Mouse (Mus musculus) liver, postnatal 0 days (tissue): ENCODE results near the gene Htt. TPM values are rescaled to one million over a fixed set of nuclear protein-coding genes. Genes with fewer than 3 reads are reported as not detected.

Experiments used
- ATAC-seq: fragments of 200-750 bp; cut with Nextera tagmentation; 2 replicates; pipeline ENCODE4 v1.8.0; 2017; ENCODE audit warnings: mild to moderate bottlenecking, moderate library complexity
- DNase-seq: peaks from one replicate; pipeline ENCODE4 v3.0.0-alpha.2; 2016
- H3K27ac ChIP-seq: fragments of 300-500 bp; sonication (generic); 2 replicates; pipeline ENCODE4 v1.5.1; 2014; ENCODE audit warnings: antibody characterized with exemption, moderate library complexity, mild to moderate bottlenecking, low read depth
- H3K27me3 ChIP-seq: fragments of 300-500 bp; sonication (generic); 2 replicates; pipeline ENCODE4 v1.6.1; 2014; ENCODE audit warnings: low read length, control low read depth, mixed read lengths; ENCODE audit not compliant: insufficient read depth
- H3K36me3 ChIP-seq: fragments of 300-500 bp; sonication (generic); replicated peaks from 2 replicates; pipeline ENCODE4 v1.6.1; 2014; ENCODE audit warnings: mild to moderate bottlenecking, control low read depth, low read length, moderate library complexity, mixed read lengths; ENCODE audit not compliant: insufficient read depth
- H3K4me1 ChIP-seq: fragments of 300-500 bp; sonication (generic); 2 replicates; pipeline ENCODE4 v1.6.1; 2014; ENCODE audit warnings: antibody characterized with exemption, mild to moderate bottlenecking, control low read depth; ENCODE audit not compliant: insufficient read depth
- H3K4me2 ChIP-seq: fragments of 300-500 bp; sonication (generic); 2 replicates; pipeline ENCODE4 v1.6.1; 2014; ENCODE audit warnings: low read depth, mild to moderate bottlenecking, low read length, moderate library complexity, mixed read lengths
- H3K4me3 ChIP-seq: fragments of 300-500 bp; sonication (generic); 2 replicates; pipeline ENCODE4 v1.5.1; 2014; ENCODE audit warnings: low read depth, low read length
- H3K9ac ChIP-seq: fragments of 300-500 bp; sonication (generic); replicated peaks from 2 replicates; pipeline ENCODE4 v1.6.1; 2014; ENCODE audit warnings: mild to moderate bottlenecking, moderate library complexity
- H3K9me3 ChIP-seq: fragments of 300-500 bp; sonication (generic); 2 replicates; pipeline ENCODE4 v1.6.1; 2016; ENCODE audit warnings: mild to moderate bottlenecking, control low read depth, low read length, mixed read lengths
- CTCF ChIP-seq: sonication (generic); IDR thresholded peaks from 2 replicates; pipeline ENCODE4 v1.5.1; 2016; ENCODE audit warnings: antibody characterized with exemption, low read depth
- EP300 ChIP-seq: IDR thresholded peaks from 2 replicates; pipeline ENCODE4 v1.6.1; 2016; ENCODE audit warnings: antibody characterized with exemption, low read depth, mild to moderate bottlenecking
- WGBS: fragments of 180-500 bp; shearing (Covaris S2); extraction: QIAGEN DNeasy Blood & Tissue Kit; methylation state at CpG from one replicate; pipeline ENCODE4 v1.1.7; 2014; ENCODE audit not compliant: insufficient replicate concordance; 5-methylcytosine and 5-hydroxymethylcytosine counted together
- polyA plus RNA-seq: library from polyadenylated mRNA; unstranded; fragments of >200 nt; fragmentation: Nextera tagmentation; extraction: Ambion mirVana; gene quantifications from 2 replicates; pipeline ENCODE4 v1.2.1, GENCODE M21; 2015

The Htt gene
- polyA plus RNA-seq, 1 experiment from 2014 or later: 2.3 TPM

DNA sequence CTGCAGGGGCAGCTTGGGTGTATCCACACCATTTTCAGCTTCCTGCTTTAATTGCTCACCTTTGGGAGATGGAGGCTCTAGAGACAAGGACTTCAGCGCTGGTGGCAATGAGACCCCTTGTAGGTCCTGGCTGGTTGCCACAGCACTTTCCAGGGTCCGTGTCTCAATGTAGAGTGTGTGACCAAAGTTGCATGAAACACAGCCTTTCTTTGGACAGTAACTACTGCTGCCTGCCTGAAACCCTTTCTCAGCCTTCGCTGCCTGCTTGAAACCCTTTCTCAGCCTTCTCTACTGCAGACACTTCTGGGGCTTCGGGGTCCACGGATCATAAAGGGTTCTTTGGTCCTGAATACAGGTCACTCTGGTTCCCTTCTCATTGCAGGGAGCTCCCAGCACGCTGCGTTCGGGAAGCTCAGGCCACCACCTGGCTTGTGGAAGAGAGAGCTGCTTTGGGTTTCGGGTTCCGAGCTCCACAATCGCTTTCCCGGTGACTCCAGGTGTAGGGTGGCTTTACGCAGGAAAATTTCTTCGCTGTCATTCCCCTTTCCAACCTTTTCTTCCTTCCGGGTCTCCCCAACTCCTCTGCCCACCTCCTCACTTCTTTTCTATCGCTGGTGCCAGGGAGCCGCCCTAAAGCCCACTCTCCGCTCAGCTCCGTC is 561 bp upstream of the Htt start:
- Histone ChIP-seq H3K27me3 (no peaks in the 10 kb centered on the region), H3K9me3 (no peaks in the 10 kb centered on the region), H3K9ac (peak overlapping the region; percentile 98), H3K4me3 (peak overlapping the region; percentile 89), H3K4me2 (peak overlapping the region; percentile 95), H3K4me1 (peaks cover 15% of the 10 kb centered on the region), H3K36me3 (no peaks in the 10 kb centered on the region), H3K27ac (peak overlapping the region; percentile 85)
- 1% methylated on average over 19 of the region's 19 CpGs for WGBS
- TF ChIP-seq CTCF (no peak), EP300 (no peak)
- DNase-seq (no peak), ATAC-seq (peak; percentile 18; the same call in 1 of the 2 replicates)

DNA sequence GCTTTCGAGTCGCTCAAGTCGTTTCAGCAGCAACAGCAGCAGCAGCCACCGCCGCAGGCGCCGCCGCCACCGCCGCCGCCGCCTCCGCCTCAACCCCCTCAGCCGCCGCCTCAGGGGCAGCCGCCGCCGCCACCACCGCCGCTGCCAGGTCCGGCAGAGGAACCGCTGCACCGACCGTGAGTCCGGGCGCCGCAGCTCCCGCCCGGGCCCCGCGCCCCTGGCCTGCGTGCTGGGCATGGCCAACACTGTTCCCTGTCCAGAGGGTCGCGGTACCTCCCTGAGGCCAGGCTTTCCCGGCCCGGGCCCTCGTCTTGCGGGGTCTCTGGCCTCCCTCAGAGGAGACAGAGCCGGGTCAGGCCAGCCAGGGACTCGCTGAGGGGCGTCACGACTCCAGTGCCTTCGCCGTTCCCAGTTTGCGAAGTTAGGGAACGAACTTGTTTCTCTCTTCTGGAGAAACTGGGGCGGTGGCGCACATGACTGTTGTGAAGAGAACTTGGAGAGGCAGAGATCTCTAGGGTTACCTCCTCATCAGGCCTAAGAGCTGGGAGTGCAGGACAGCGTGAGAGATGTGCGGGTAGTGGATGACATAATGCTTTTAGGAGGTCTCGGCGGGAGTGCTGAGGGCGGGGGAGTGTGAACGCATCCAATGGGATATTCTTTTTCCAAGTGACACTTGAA is 533 bp downstream of the Htt start:
- Histone ChIP-seq H3K4me1 (peaks cover 15% of the 10 kb centered on the region), H3K9me3 (no peaks in the 10 kb centered on the region), H3K36me3 (no peaks in the 10 kb centered on the region), H3K27ac (peak overlapping the region; percentile 85), H3K4me2 (peak overlapping the region; percentile 95), H3K4me3 (peak overlapping the region; percentile 89), H3K9ac (peak overlapping the region; percentile 98), H3K27me3 (no peaks in the 10 kb centered on the region)
- under 1% methylated on average over 46 of the region's 54 CpGs for WGBS
- ATAC-seq (peak; percentile 58), DNase-seq (peak; percentile 54)
- TF ChIP-seq CTCF (no peak), EP300 (no peak)

DNA sequence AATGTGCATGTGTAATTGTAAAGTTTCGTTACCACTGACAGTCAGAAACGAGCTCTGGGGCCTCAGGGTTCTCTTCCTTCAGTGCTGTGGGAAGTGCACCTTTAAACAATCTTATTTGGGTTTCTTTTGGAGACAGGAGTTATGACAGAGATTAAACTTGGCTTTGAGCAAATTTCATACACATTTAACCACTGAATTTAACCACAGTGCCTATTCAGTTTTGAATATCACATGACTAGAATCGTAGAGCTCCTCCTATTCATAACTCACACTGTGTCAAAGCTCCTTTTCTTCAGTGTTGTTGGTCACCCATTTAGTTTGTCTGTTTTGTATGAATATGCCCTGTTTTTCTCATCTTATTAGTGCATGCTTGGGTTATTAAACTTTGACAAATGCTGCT is 10.3 kb downstream of the Htt start:
- TF ChIP-seq EP300: no peak
- no peak for TF ChIP-seq CTCF
- H3K36me3 ChIP-seq: no peaks in the 10 kb centered on the region
- ATAC-seq: no peak
- H3K4me1 ChIP-seq: peaks cover 4% of the 10 kb centered on the region; the same call in 1 of the 2 replicates
- no peaks in the 10 kb centered on the region for H3K27me3 ChIP-seq
- no peaks in the 10 kb centered on the region for H3K9me3 ChIP-seq
- 82% methylated on average over 3 of the region's 3 CpGs for WGBS
- H3K27ac ChIP-seq: no peak overlapping the region
- no peak overlapping the region for H3K9ac ChIP-seq
- no peak overlapping the region for H3K4me2 ChIP-seq
- DNase-seq: no peak
- no peak overlapping the region for H3K4me3 ChIP-seq

DNA sequence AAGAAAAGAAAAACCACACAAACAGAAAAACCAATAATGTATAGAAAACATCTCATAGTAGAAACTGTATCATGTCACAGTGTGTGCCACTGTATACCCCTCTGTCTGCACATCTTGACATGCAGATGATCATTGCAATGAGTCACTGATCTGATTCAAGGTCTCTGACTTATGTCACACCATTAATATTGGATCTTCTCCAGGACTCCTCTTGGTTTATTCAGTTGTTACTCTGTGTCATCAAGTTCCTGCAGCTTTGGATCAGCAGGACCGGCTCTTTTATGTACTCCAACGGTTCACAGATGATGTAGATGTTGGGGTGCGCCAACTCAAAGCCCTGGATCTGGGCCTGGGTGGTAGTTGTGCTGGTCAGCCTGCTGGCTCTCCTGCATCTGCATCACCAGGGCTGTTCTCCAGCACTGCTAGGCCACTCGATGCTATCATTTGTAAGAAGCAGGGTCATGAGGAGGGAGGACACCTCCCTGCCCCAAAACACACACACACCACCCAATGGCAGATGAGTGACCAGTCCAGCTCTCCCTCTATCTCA is 11.2 kb downstream of the Htt start:
- TF ChIP-seq CTCF: no peak
- TF ChIP-seq EP300: no peak
- DNase-seq: no peak

DNA sequence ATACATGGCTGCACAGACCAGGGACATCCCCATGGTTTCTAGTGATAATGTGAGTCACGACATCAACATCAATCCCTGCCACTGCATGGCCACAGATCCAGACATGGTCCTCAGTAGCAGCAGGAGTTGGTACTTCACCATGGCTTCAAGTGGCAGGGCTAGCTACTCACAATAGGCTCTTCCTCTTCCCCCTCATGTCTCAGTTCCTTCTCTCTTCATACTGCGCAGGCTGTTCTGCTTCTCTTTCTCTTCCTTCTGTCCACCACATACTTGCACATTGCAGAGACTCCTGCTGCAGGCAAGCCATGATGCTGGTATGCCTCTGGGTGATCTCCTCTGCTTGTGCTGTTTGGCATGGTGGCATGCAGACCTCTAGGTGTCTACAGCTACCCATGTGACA is 11.9 kb downstream of the Htt start:
- 70% methylated on average over 2 of the region's 2 CpGs for WGBS
- no peaks in the 10 kb centered on the region for H3K27me3 ChIP-seq
- no peaks in the 10 kb centered on the region for H3K9me3 ChIP-seq

More for the DNA sequence above, 11.2 kb downstream of the Htt start:
- WGBS: 83% methylated on average over 4 of the region's 4 CpGs
- H3K4me2 ChIP-seq: no peak overlapping the region
- H3K27me3 ChIP-seq: no peaks in the 10 kb centered on the region
- H3K9me3 ChIP-seq: no peaks in the 10 kb centered on the region
- H3K4me3 ChIP-seq: no peak overlapping the region
- no peak overlapping the region for H3K27ac ChIP-seq
- no peaks in the 10 kb centered on the region for H3K36me3 ChIP-seq
- no peak overlapping the region for H3K9ac ChIP-seq
- no peak for ATAC-seq
- peaks cover 4% of the 10 kb centered on the region; the same call in 1 of the 2 replicates for H3K4me1 ChIP-seq

DNA sequence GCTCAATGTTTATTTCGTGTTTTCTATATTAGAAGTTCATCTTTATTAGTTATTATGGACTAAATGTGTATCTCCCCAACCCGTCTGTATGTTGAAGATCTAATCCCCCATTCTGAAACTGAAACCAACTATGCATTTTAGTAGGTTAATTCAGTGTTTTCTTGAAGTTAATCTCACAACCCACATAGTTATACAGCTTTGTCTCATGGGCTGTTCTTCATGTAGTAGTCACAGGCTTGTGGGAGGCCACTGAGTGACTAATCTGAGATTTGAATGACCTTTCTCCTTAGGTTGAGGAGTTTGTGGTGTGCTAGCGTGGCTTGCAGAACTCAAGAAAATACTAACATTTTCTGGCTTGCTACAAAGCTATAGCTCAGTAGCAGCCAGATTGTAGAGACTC is 23.5 kb downstream of the Htt start:
- no peak for ATAC-seq
- Histone ChIP-seq H3K9me3 (no peaks in the 10 kb centered on the region), H3K9ac (no peak overlapping the region), H3K4me1 (no peaks in the 10 kb centered on the region), H3K27me3 (no peaks in the 10 kb centered on the region), H3K4me3 (no peak overlapping the region), H3K4me2 (no peak overlapping the region), H3K27ac (no peak overlapping the region), H3K36me3 (peaks cover 16% of the 10 kb centered on the region)
- 84% methylated on average over 3 of the region's 3 CpGs for WGBS
- TF ChIP-seq EP300: no peak
- TF ChIP-seq CTCF: no peak
- no peak for DNase-seq

More for the DNA sequence above, 11.9 kb downstream of the Htt start:
- Histone ChIP-seq H3K9ac (no peak overlapping the region), H3K4me3 (no peak overlapping the region), H3K4me1 (peaks cover 4% of the 10 kb centered on the region; the same call in 1 of the 2 replicates), H3K4me2 (no peak overlapping the region), H3K36me3 (no peaks in the 10 kb centered on the region), H3K27ac (no peak overlapping the region)
- ATAC-seq: no peak
- TF ChIP-seq EP300 (no peak), CTCF (no peak)
- no peak for DNase-seq
